Mouse (Mus musculus) ES-CJ7 (cell line): ENCODE data around the gene Arhgef7.

Source experiments
- DNase-seq: peaks from one replicate; pipeline ENCODE4 v3.0.0; 2011; ENCODE audit warnings: low read depth, low spot score

Gene Arhgef7

DNA sequence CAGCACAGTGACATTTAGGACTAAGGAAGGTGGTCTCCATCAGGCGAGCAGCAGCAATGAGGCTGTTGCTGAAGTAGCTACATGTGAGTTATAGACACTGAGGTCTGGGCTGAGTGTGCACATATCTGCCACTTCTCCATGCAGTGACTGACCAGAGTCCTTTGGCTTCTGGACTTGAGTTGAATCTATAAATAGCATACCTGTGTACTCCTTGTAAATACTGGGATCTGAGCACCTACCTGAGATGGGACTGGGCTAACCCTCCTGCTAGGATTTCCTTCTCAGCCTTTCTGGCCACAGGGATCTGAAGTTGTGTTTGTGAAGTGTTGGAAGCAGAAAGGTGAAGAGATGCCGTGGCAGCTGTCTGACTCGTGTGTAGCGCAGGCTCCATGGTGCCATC, 105.6 kb downstream of the Arhgef7 start:
- no peak for DNase-seq

DNA sequence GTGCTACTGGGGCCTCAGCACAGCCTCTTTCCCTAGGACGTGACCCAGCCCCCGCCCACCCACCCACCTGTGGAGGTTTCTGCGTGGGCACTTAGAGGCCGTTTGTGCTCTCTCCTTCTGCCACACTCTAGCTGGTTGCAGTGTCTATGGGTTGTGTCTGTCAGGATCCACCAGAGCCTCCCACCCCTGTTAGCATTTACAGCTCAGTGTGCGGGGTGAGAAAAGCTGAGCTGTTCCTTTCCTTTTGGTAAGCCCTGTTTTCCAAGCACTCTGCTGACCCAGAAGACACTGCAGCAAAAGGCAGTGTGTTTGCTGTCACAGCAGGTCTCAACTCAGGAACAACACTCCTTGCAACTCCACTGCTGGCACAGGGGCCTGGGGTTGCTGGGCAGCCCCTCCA, 106.7 kb downstream of the Arhgef7 start:
- no peak for DNase-seq

DNA sequence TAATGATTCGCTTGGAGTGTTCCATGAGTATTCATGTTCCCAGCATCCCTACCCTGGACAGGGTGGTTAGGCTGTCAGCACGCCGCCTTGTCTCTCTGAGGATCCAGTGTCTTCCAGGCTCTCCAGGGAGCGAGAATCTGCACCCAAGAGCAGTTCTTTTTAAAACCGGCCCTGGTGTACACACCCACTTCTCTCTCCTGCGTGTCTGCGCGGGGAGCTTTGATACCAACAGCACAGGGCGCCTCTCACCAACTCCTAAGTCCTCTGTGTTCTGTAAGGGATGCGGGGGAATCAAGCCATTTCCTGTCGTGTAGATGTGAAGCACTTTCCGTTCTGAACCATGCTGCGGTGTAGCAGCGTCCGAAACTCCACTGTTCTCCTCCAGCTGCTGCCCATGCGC, 107.2 kb downstream of the Arhgef7 start:
- DNase-seq: no peak

DNA sequence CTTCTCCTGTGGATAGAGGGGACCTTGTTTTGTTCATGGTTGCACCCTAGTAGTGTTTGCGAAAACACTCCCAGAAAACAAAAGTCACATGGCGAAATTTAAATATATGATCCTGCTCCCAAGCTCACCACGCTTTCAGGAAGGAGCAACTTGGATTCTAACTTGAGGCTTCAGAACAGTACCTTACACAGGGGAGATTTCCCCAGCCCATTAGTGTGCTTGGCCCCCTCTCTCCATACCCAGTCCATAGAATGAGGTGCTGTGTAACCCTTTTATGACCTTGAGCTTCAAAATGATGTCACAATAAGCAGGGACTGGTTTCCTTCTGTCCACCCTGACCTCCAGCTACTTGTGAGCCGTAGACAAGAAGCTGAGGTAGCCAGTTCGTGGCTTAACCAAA, 112.7 kb downstream of the Arhgef7 start, which contains the start of gene Tex29:
Gene Tex29 (plus strand): TSS at position 301 of the 400 bp plus-strand sequence.
- no peak for DNase-seq

GRCm38 (mm10) chr8:11841571-11841970, 114.0 kb downstream of the Arhgef7 start:
- DNase-seq: no peak

GRCm38 (mm10) chr8:11842757-11843156, 115.2 kb downstream of the Arhgef7 start:
- no peak for DNase-seq

GRCm38 (mm10) chr8:11843677-11844315, 116.3 kb downstream of the Arhgef7 start:
- no peak for DNase-seq

- DNase-seq: no peak
These were observed 116.8 kb downstream of the Arhgef7 start for GRCm38 (mm10) chr8:11844316-11844685.

DNA sequence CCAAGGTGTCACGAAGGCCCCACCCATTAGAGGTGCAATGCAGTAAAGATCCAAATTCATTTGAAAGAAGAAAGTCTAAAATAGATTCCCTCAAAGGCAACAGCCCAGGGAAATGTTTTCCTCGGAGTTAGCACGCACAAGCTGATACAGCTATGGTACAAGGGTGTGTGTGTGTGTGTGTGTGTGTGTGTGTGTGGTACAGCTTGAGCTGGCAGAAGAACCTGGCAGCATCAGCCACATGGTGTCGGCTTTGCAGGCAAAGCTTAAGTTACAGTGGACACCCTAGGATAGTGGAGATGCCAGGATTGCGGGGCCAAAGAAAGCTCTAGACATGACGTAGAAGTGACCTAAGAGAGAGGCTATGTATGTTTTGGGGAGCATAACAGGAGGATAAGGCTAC, 119.3 kb downstream of the Arhgef7 start:
- DNase-seq: no peak

DNA sequence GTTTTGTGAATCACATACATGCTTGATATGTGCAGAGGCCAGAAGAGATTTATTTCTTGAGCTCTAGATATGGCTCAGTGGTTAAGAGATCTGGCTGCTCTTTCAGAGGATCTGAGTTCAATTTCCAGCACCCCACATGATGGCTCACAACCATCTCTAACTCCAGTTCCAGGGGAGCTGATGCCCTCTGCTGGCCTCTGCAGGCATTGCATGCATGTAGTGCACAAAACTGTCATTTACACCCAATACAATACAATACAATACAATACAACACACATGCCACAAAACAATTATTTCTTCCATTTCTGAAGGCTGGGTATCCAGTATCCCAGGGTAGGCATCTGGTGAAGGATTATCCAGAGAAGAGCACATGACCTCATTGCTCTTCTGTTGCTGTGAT, 140.3 kb downstream of the Arhgef7 start:
- no peak for DNase-seq

- peak; percentile 44 for DNase-seq
These were observed 146.7 kb downstream of the Arhgef7 start for GRCm38 (mm10) chr8:11874227-11874626.

DNA sequence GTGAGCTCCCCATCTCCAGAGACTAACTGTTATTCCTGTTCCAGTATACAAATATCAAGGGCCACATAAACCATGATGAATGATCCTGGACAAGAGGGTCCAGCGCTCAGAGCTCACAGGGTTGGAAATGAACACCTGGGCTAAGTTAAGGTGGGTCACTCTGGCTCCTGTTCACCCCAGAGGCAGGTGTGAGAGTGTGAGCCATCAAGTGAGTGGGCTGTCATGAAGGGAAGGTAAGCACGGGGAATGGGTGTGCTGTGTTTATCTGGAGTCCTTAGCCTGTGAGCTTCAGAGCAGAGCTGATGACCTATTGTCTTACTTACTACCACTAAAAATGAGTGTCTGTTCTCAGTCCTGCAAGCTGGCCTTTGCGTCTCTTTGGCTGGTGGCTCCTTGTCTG, 157.1 kb downstream of the Arhgef7 start:
- no peak for DNase-seq
